Mouse (Mus musculus): ENCODE results near the gene Herc4.

Herc4 gene

DNA sequence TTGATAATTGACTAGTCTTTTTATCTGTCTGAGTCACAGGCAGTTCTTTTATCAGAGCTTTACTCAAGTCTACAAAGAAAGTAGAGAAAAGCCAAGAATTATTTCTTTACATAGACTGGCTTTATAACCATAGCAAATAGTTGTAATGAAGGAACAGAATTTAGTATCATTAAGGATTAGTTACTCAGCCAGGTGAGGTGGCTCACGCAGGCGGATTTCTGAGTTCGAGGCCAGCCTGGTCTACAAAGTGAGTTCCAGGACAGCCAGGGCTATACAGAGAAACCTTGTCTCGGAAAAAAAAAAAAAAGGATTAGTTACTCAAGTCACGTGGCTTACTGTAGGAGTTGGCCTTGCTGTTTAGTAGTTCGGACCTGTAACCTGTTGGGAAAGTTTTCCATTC, 4.8 kb downstream of the Herc4 start:
- DNase-seq (ENCODE audit: low read depth, low spot score), result no peak

DNA sequence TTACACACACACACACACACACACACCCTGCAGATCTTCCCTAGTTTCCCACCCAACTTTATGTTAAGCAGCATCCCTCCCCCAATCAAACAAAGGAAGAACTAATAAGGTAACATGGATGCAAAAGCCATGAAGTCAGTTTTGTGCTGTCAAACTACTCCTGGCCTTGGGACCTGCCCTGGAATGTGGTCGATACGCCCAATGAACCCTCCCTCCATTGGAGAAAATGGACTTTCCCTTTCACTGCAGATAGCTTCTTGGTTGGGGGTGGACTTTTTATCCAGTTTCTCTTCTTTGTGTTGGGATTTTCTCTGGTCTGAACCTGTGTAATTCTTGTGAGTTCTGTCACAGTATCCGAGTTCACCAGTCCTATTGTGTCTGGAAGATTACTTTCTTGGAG, 15.1 kb downstream of the Herc4 start:
- peak; percentile 77 for DNase-seq (ENCODE audit: low read depth, low spot score)

DNA sequence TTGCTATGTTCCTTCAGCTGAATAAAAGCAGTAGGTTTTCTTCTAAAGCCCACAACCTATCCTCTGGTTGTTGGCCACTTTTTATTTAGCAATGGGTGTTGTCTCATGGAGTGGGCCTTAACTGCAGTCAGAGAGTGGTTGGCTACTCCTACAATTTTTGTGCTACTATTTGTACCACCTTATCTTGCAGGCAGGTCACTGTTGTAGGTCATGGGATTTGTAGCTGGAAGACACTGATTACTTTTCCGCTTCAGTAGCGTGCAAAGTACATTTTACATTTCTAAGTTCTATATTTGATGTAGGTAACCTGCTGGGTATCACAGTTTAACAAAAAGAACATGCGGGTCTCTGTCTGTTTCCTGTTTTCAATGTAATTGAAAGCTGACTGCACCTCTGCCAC, 15.7 kb downstream of the Herc4 start:
- no peak for DNase-seq (ENCODE audit: low read depth, low spot score)

DNA sequence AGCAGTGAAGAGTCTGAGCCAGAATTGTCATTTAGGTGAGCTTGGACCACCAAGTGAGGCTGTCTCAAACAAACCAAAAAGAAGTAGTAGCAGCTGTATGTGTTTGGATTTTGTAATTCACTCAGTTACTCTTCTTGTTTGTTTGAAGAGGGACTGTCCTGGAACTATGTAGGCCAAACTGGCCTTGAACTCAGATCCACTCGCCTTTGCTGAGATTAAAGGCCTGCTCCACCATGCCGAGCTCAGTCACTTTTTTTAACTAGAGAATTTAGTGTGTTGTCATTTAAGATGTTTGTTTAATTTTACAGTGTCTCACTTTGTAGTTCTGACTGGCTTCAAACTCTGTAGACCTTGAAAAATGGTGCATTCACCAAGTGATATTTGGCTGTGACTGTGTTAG, 24.3 kb downstream of the Herc4 start:
- no peak for DNase-seq (ENCODE audit: low read depth, low spot score)

DNA sequence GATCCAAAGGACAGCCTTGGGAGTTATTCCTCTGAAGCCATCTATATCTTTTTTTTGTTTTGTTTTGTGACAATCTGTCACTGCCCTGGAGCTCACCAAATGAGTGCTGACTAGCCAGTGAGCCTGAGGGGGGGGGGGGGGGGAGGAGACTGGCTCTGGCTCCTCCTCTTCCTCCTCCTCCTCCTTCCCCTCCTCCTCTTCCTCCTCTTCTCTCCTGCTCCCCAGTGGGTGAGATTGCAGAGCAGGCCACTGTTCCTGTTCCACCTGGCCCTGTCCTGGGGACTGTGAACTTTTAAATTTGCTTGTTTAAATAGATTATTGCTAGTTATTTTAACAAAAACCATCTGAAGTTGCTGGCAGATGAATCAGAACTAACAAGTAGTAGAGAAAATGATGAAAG, 28.8 kb downstream of the Herc4 start:
- peak; percentile 18 for DNase-seq (ENCODE audit: low read depth, low spot score)

DNA sequence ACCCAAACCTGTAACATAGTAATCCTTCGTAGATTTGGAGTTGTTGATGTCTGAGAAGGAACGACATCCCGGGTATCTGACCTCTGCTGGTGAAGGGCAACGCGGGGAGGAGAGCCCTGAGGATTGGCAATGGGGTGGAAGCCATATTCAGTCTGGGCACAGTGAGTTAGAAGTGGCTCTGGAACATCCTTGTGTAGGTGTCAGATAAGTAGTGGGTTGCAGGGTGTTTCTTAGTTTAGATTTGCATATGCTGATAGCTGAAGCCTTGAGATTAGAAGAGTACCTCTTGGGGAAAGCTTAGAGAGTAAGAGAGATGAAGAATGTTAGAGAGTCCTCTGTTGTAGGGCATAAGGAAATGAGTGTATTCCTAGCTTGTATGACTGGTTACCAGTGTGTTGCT, 29.3 kb downstream of the Herc4 start:
- peak; percentile 39 for DNase-seq (ENCODE audit: low read depth, low spot score)

DNA sequence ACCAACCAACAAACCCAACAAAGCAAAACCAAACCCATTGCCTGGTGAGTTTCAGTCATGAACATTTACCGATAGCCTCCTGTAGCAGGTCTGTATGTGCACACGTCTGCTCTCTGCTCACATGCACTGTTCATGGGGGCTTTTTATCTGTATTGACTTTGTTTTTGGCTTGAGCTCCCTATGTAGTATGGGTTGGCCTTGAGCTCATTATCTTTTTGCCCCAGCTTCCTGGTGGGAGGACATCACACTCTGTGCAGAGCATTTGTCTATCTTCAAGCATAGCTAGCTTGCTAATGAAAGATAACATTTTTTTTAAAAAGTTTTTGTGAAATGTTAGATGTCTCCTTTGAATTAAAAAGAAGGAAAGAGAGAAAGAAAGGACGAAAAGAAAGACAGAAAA, 33.4 kb downstream of the Herc4 start:
- DNase-seq (ENCODE audit: low read depth, low spot score), result no peak

DNA sequence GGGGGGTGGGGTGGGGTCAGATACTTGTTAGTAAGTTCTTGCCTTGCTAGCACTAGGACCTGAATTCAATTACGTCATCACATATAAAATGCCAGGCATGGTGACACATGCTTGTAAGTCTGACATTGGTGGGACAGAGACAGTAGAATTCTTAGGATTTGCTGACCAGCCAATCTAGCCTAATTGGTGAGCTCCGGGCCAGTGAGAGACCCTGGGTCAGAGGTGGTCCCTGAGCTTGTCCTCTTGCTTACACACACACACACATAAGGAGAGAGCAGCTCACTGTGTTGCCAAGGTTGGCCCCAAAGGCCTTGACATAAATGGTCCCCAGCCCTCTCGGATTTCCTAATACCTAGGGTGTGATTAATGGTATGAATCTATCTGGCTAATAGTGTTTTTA, 36.2 kb downstream of the Herc4 start:
- DNase-seq (ENCODE audit: low read depth, low spot score), result no peak

DNA sequence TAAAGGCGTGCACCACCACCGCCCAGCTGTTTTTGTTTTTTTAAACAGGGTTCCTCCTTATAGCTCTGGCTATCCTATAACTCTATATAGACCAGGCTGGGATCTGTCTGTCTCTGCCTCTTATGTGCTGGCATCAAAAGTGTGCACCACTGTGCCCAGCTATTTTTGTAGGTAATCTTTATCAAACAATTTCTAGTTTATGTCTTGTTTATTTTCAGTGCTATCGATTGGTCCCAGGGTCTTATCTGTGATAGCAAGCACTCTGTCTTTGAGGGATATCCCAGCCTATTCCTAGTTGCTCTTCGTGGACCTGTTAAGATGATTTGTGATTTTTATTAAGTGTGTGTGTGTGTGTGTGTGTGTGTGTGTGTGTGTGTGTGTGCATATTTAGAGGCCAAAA, 38.8 kb downstream of the Herc4 start:
- no peak for DNase-seq (ENCODE audit: low read depth, low spot score)

DNA sequence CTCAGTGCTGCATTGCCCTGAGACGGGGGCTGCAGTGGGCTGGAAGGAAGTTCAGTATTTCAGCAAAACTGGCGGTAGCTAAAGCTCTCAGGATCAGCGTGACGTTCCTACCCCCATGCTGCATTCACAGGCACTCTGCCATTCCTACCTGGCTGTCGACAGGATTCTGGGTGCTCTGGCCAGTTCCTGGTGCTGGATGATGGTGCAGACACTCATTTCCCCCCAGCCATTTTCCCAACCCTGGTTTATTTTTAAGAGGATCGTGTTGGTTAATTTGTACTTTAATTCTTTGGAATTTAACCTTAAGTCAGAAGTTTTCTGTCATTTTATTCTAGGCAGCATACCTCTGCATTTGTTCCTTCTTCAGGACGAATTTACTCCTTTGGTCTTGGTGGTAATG, 39.2 kb downstream of the Herc4 start:
- DNase-seq (ENCODE audit: low read depth, low spot score), result no peak

DNA sequence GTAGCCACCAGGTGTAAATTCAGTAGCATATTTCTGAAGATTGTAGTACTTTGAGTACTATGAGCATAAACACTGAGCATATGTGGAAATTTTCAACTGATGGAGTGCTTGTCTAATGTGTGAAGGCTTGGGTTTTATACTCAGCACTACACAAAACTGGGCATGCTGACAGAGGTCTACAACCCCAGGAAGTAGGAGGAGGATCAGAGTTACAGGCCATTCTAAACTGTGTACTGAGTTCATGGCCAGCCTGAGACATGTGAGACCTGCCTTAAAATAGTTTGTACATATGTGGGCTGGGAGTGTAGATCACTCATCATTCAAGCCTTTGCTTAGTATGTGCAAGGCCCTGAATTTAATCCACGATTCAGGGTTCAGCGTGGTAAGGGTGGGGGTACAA, 58.7 kb downstream of the Herc4 start:
- no peak for DNase-seq (ENCODE audit: low read depth, low spot score)

DNA sequence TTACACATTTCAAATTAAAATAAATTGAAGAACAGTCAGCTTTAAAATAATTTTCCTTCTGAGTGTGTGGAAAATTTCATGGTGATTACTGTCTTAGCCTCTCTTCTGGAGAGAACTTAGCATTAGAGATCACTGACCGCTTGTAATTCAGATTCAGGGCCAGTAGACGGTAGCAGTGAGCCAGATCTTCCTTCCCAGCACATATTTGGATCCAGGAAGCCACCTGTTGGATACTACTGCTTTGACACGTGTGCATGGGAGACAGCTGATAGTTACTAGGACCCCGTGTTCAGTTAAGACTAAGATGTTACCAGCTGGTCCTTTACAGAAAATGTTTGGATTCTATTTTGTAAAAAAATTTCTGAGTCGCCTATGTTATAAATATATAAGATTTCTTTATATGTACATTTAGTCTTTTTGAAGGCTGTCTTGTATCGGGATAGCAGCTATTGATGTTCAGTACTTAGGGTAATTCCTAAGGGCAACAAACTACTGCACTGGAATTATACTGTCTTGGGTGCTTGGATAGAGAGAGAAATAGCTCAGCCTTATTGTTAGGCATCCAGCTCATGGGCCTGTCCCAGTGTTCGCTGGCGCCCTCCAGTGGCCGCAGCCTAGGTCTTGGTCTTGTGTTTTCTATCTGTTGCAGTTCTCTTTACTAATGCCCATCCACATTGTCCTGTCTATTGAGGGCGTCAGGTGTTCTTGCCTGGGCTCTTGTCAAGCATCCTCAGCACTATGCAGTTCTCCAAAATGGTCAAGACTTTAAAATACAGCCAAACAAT, 65.2 kb downstream of the Herc4 start:
- peak; percentile 94 for DNase-seq (ENCODE audit: low read depth, low spot score)

DNA sequence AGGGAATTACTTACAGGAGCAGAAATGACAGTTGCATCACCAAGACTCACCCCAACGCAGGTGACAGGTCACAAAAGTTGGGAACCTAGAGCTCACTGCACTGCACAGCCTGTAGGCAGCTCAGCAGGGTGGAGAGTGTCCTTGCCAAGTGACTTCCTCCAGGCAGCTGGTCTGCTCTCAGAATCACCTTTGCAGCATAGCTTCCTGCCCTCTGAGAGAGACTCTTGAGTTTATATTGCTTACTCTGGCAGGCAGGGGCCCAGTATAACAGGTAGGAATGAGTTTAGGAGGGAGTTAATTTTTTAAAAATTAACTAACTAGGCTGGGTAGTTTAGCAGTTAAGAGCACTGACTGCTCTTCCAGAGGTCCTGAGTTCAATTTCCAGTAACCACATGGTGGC, 70.1 kb downstream of the Herc4 start:
- DNase-seq (ENCODE audit: low read depth, low spot score), result no peak

DNA sequence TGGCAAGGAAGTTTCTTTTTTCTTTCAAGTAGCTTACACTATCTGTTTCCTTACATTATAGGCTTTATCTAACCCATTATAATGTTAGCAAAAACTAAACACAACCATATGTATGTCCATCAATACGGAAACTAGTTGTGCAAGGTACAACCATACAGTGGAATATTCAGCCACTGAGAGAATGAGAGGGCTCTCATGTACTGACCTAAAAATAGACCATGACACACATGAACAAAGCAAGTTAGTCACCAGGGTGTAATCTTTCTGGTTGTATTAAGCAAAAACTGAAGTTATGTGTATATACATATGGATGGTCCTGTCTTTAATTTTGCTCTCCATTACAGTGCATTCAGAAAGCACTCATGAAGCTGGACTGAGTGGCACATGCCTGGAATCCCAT, 83.5 kb downstream of the Herc4 start:
- DNase-seq (ENCODE audit: low read depth, low spot score), result no peak

DNA sequence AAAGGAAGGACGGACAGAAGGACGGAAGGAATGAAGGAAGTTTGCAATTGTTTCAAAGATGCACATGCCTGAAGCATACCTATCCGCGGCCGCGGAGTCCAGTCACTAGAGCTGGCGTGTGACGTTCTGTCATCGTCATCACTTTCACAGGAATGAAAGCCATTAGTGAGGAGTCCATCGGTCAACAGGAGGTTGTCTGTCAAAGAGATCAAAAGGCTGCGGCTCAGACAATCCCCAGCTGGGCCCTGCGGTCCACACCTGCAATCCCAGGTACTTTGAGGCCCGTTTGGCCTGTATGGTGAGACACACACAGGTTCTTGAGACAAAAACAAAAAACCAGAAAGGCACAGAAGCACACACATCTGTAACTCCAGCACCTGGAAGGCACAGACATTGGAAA, 93.3 kb downstream of the Herc4 start:
- no peak for DNase-seq (ENCODE audit: low read depth, low spot score)

DNA sequence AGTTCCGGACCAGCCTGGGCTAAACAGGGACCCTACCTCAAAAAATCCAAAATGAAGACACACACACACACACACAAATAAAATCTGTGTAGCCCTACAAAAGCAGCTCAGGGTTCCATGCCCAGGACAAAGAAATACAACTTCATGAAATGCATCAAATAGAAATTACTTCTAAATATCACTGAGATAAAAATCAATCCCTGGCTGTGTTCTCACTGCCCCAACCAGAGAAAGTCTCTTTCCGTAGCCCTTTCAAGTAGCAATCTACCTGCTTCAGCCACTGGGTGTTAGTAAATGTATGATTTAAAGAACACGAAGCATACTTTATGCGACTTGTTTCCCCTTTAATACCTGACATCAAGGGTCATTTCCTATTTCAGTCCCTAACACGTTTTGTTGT, 93.7 kb downstream of the Herc4 start:
- no peak for DNase-seq (ENCODE audit: low read depth, low spot score)

DNA sequence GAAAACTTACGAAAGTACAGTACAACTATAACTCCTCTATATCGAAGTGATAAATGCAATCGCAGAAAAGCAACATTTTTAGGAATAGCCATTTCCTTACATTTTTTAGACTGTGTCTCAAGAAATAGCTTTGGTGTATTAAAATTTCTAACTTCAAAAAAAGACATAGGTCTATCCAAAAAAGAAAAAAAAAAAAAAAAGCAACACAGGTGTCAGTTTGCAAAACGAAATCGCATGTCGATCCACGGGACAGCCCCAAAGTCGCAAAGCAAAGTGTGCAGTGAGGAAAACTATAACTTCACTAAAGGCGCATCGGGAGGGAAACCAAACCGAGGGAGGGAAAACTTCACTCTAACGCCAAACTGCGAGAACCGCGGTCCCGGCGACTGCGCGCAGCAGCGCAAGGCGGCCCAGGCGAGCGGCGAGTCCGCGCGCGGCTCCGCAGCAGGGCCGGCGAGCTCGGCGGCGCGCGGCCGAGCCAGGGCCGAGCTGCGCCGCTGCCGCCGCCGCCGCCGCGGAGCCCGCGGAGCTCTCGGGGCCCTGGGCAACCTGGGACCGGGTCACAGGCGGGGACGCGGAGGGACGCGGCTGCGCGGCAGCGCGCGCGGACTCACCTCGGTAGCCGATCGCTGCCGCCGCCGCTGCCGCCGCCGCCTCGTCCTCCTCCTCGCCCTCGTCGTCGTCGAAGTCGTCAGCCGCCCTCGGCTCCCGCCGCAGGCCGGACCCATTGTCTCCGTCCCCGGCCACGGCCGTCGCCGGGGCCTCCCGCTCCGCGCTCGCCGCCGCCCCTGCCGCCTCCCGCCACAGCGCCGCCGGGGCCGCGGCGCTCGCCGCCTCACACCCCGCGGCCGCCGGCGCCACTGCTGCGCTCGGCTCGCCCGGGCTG, 94.6 kb downstream of the Herc4 start:
- DNase-seq (ENCODE audit: low read depth, low spot score), result peak; percentile 63

DNA sequence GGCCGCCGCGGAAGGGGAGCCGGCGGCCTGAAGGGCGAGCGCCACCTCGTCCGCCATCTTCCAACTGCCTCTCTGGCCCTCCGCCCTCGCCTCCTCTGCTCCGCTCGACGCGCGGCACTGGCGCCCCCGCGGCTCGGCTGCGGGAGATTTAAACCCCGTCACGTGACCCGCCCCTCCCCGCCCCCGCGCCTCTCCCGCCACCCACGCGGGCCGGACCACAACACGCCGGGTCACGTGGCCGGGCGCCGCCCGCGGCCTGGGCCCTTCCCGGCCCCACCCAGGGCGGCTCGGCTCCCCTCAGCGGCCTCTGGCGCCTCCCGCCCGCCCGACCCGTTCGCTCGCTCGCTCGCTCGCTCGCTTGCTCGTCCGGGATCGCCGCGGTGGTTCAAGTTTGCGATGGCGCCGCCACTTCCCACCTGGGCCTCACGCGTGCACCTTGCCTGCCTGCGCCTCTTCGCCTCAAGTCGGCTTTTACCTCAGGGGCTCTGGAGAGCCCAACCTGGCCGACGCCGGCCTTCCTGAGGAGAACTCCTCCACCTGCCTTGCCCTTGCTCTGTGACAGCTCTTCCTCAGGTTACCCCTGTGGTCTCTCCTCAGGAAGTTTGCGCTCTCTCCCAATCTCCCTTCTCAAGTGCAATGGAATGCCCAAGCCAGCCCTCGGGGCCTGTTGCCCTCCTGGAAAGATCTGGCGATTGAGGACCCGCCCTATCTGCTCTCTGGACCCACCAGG, 95.5 kb downstream of the Herc4 start:
- peak; percentile 97 for DNase-seq (ENCODE audit: low read depth, low spot score)

DNA sequence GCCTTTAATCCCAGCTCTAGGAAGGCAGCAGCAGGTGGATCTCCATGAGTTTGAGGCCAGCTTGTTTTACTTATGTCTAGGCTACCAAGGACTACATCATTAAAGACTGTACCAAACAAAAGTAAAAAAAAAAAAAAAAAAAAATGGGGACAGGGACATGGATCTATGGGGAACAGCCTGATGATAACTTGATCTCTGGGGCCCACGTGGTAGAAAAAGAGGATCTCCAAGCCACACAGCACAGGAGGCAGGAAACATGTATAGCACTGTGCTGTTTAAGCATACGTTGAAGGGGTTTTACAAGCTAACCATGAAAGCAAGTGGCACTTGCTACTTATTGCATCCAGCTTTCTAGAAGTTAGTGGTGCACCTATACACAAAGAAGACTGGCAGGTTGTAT, 97.7 kb downstream of the Herc4 start:
- no peak for DNase-seq (ENCODE audit: low read depth, low spot score)

DNA sequence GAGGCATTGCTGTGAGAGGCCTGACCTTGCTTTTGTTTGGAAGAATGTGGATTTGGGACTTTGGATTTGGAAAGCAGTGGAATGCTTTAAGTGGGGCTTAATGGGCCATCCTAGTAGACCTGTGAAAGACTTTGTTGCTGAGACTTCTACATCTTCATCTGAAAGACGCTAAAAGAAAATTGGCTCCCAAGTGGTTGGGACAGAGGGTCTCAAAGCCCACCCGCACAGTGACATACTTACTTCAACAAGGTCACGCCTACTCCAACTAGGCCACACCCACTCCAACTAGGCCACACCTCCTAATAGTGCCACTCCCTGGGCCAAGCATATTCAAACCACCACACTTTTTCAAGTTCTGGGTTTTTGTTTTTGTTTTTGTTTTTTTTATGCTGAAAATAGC, 101.1 kb downstream of the Herc4 start:
- DNase-seq (ENCODE audit: low read depth, low spot score), result peak; percentile 62

DNA sequence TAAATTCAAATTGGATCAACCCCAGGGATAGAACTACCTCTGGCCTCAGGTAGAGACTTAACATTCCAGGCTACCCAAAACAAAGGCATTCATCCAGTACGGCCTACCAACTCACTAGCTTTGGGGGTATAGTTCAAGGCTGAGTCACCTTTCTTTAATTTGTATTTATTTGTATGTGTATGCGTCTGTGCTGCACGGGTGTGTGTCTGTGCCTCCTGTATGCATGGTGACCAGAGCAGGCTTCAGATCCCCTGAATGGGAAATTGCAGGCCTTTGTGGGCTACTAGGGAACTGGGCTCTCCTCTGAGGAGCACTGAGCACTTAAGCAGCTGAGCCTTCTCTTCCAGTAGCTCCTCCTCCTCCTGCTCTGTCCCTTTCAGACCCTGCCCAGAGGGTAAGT, 104.7 kb downstream of the Herc4 start:
- DNase-seq (ENCODE audit: low read depth, low spot score), result peak; percentile 32

DNA sequence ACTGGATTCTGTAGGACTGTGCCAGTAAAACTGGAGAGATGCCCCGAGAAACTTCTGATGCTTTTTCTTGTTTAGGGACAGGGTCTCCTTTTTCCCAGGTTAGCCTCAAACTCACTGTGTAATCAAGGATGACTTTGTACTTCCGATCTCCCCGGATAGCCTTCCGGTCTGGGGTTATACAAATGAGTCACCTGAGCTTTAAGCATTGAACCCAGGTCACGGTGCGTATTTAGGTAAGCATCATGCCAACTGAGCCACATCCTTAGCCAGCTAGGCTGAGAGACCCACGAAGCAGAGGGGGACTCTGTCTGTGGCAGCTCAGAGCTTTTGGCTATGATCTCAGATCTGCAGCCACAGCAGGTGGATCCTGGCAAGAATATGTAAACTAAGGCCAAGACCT, 107.1 kb downstream of the Herc4 start:
- no peak for DNase-seq (ENCODE audit: low read depth, low spot score)

Data from ZHBTc4 (cell line).